Mouse (Mus musculus) heart, adult 2 months (tissue): Measurements from ENCODE around the gene Oxsm. TPM values are rescaled to one million over a fixed set of nuclear protein-coding genes. Genes with fewer than 3 reads are reported as not detected.

Experiments
- DNase-seq, 2 experiments: peaks; one replicate each; pipeline ENCODE4 v3.0.0; 2021
- H3K27ac ChIP-seq: fragments of 200-600 bp; 2 replicates; pipeline ENCODE4 v1.8.1; 2022
- H3K27me3 ChIP-seq: fragments of 200-500 bp; 2 replicates; pipeline ENCODE4 v1.6.1; 2012; ENCODE audit warnings: mild to moderate bottlenecking, low read length, inconsistent platforms, mixed read lengths; ENCODE audit not compliant: control insufficient read depth, insufficient read depth
- H3K36me3 ChIP-seq: fragments of 200-500 bp; 2 replicates; pipeline ENCODE4 v1.6.1; 2012; ENCODE audit warnings: low read length, inconsistent platforms; ENCODE audit not compliant: control insufficient read depth, insufficient read depth
- H3K4me1 ChIP-seq: fragments of 200-500 bp; 2 replicates; pipeline ENCODE4 v1.6.1; 2011; ENCODE audit warnings: low read length; ENCODE audit not compliant: control insufficient read depth, insufficient read depth
- H3K4me3 ChIP-seq: fragments of 200-600 bp; 2 replicates; pipeline ENCODE4 v1.8.1; 2022
- H3K79me2 ChIP-seq: fragments of 200-500 bp; replicated peaks from 2 replicates; pipeline ENCODE4 v1.6.1; 2012; ENCODE audit warnings: mild to moderate bottlenecking, inconsistent platforms, low read length, moderate library complexity, mixed read lengths; ENCODE audit not compliant: control insufficient read depth, insufficient read depth
- H3K9ac ChIP-seq: fragments of 200-500 bp; 2 replicates; pipeline ENCODE4 v1.6.1; 2012; ENCODE audit warnings: low read depth, mild to moderate bottlenecking, control low read depth, inconsistent platforms, low read length, mixed read lengths
- CTCF ChIP-seq: fragments of 200-600 bp; IDR thresholded peaks from 2 replicates; pipeline ENCODE4 v1.8.1; 2022; ENCODE audit warnings: antibody characterized with exemption, mild to moderate bottlenecking, moderate library complexity
- EP300 ChIP-seq: fragments of 200-500 bp; IDR thresholded peaks from 2 replicates; pipeline ENCODE4 v1.6.1; 2011; ENCODE audit warnings: low read depth, low read length, control low read depth; ENCODE audit not compliant: insufficient read depth
- POLR2A ChIP-seq: fragments of 200-500 bp; IDR thresholded peaks from 2 replicates; pipeline ENCODE4 v1.6.1; 2011; ENCODE audit warnings: mild to moderate bottlenecking, low read depth, low read length, control low read depth; ENCODE audit not compliant: insufficient read depth
- WGBS: fragments of 180-500 bp; shearing (Covaris S2); methylation state at CpG from one replicate; pipeline ENCODE4 v1.1.7; 2018; 5-methylcytosine and 5-hydroxymethylcytosine counted together
- intact Hi-C: fragments of 180-260 bp; cut with DNase I; formaldehyde crosslinking; loops from one replicate; pipeline ENCODE4 v1.15.1; 2025
- polyA plus RNA-seq: library from polyadenylated mRNA; depleted of rRNA; stranded (reverse); fragments of >200 nt; gene quantifications from 2 replicates; pipeline ENCODE4 v1.2.3, GENCODE M21; 2012
- total RNA-seq, 2 experiments: library from RNA; stranded (reverse); gene quantifications; 2 replicates each; pipeline ENCODE4 v1.2.3; 2021

Gene Oxsm
- total and polyA plus RNA-seq, 3 experiments: 12.7 to 23.0 (median 19.5) TPM

GRCm38 (mm10) chr14:16256209-16256608 lies 6.6 kb upstream of the Oxsm start:
- no peak for DNase-seq
- Histone ChIP-seq H3K36me3 (peaks cover 14% of the 10 kb centered on the region), H3K79me2 (no peaks in the 10 kb centered on the region; the same call in 1 of the 2 replicates), H3K4me1 (no peaks in the 10 kb centered on the region), H3K4me3 (no peak overlapping the region), H3K27ac (no peak overlapping the region), H3K9ac (no peak overlapping the region), H3K27me3 (no peaks in the 10 kb centered on the region)
- no peak for TF ChIP-seq CTCF
- TF ChIP-seq EP300: no peak
- TF ChIP-seq POLR2A: no peak
- WGBS: 42% methylated on average over 2 of the region's 2 CpGs
- intact Hi-C loops: no loop called here

DNA sequence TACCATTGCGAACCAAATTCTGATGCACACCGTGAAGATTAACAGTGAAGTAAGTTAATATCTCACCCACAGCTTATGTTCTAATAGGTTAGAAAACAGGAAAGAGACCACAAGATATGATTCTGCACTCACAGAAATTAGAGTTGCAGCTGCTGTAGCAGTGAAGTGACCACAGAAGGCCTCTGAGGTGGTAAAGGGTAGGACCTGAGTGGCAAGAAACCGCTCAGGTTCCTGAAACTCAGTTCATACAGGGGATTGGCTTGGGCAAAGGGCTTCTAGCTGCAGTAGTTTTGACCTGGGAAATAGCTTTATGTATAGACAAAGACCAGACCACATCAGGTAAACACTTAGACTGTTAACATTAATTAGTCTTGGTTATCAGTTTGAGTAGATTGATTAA lies 6.1 kb upstream of the Oxsm start:
- Histone ChIP-seq H3K4me1 (no peaks in the 10 kb centered on the region), H3K36me3 (peaks cover 12% of the 10 kb centered on the region), H3K4me3 (no peak overlapping the region), H3K79me2 (no peaks in the 10 kb centered on the region; the same call in 1 of the 2 replicates), H3K27me3 (no peaks in the 10 kb centered on the region), H3K27ac (no peak overlapping the region), H3K9ac (no peak overlapping the region)
- TF ChIP-seq EP300 (no peak), POLR2A (no peak), CTCF (no peak)
- DNase-seq: no peak
- intact Hi-C loops: no loop called here
- 83% methylated on average over 3 of the region's 3 CpGs for WGBS

DNA sequence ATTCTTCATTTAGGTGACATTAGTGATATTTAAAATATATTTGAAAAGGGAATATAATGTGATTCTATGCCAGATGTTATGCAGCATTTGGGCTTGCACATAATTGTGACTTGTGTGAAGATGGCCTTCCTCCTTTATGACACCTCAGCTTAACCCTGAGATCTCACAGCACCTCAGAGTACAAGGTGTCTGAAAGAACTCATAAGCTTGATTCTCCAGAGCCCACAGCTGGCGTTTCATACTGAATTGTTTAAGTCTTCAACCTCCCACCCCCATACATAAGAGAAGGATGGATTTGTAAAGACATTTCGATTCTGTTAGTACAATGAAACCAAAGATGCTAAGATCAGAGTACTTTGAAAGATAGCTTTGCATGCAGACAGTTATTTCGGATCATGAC lies 491 bp upstream of the Oxsm start:
- no peak for DNase-seq
- Histone ChIP-seq H3K27ac (peak overlapping the region; percentile 99), H3K9ac (peak overlapping the region; percentile 99), H3K36me3 (peaks cover 10% of the 10 kb centered on the region), H3K4me1 (no peaks in the 10 kb centered on the region; the same call in 1 of the 2 replicates), H3K27me3 (no peaks in the 10 kb centered on the region), H3K4me3 (peak overlapping the region; percentile 81), H3K79me2 (no peaks in the 10 kb centered on the region)
- intact Hi-C loops: no loop called here
- WGBS: 55% methylated on average over 3 of the region's 3 CpGs
- TF ChIP-seq EP300 (no peak), CTCF (no peak), POLR2A (no peak)

GRCm38 (mm10) chr14:16248603-16249157 lies 928 bp downstream of the Oxsm start:
- no peak for DNase-seq
- no peaks in the 10 kb centered on the region for H3K79me2 ChIP-seq
- peak overlapping the region; percentile 81 for H3K4me3 ChIP-seq
- WGBS: 9% methylated on average over 9 of the region's 9 CpGs
- H3K9ac ChIP-seq: peak overlapping the region; percentile 50
- no peak for TF ChIP-seq POLR2A
- no peak for TF ChIP-seq CTCF
- TF ChIP-seq EP300: no peak
- intact Hi-C loops: loop anchor here (2.0 kb wide), 1 partner anchor 116 kb away; the partner anchor contains the start of gene Top2b
- no peaks in the 10 kb centered on the region; the same call in 1 of the 2 replicates for H3K4me1 ChIP-seq
- H3K36me3 ChIP-seq: peaks cover 13% of the 10 kb centered on the region
- H3K27ac ChIP-seq: peak overlapping the region; percentile 99
- no peaks in the 10 kb centered on the region for H3K27me3 ChIP-seq

- Histone ChIP-seq H3K27me3 (no peaks in the 10 kb centered on the region), H3K36me3 (peaks cover 13% of the 10 kb centered on the region), H3K9ac (no peak overlapping the region), H3K27ac (no peak overlapping the region), H3K4me1 (no peaks in the 10 kb centered on the region; the same call in 1 of the 2 replicates), H3K4me3 (no peak overlapping the region; the same call in 1 of the 2 replicates), H3K79me2 (no peaks in the 10 kb centered on the region)
- WGBS: 78% methylated on average over 3 of the region's 3 CpGs
- intact Hi-C loops: loop anchor here (2.0 kb wide), 1 partner anchor 117 kb away; the partner anchor contains the start of gene Top2b
- no peak for TF ChIP-seq EP300
- no peak for TF ChIP-seq CTCF
- TF ChIP-seq POLR2A: no peak
- no peak for DNase-seq
Measured at GRCm38 (mm10) chr14:16248135-16248534, 1.5 kb downstream of the Oxsm start.

GRCm38 (mm10) chr14:16246340-16246912 lies 3.2 kb downstream of the Oxsm start:
- no peak overlapping the region for H3K27ac ChIP-seq
- no peak for DNase-seq
- no peaks in the 10 kb centered on the region for H3K27me3 ChIP-seq
- H3K79me2 ChIP-seq: no peaks in the 10 kb centered on the region
- H3K9ac ChIP-seq: no peak overlapping the region
- 86% methylated on average over 2 of the region's 2 CpGs for WGBS
- H3K4me1 ChIP-seq: no peaks in the 10 kb centered on the region; the same call in 1 of the 2 replicates
- TF ChIP-seq CTCF: no peak
- TF ChIP-seq POLR2A: no peak
- intact Hi-C loops: no loop called here
- no peak overlapping the region for H3K4me3 ChIP-seq
- H3K36me3 ChIP-seq: peaks cover 13% of the 10 kb centered on the region
